Mouse (Mus musculus) liver, embryonic 14.5 days (tissue): ENCODE data around the gene Gm38394. TPM values are rescaled to one million over a fixed set of nuclear protein-coding genes. Genes with fewer than 3 reads are reported as not detected.
"Not testable (repeated sequence)": the region's sequence is repeated elsewhere in the genome, so short reads cannot be mapped to it uniquely, and the experiment has no call there.

Experiments
- ATAC-seq: fragments of 200-750 bp; cut with Nextera tagmentation; 2 replicates; pipeline ENCODE4 v1.8.0; 2017; ENCODE audit warnings: moderate number of reproducible peaks, mild to moderate bottlenecking, moderate library complexity; ENCODE audit not compliant: insufficient read depth
- DNase-seq, 3 experiments: peaks; one replicate each; pipeline ENCODE4 v3.0.0-alpha.2; 2012 to 2013; ENCODE audit warnings: low read depth in 3 of 3, low spot score in 3 of 3
- H3K27ac ChIP-seq: fragments of 300-500 bp; sonication (generic); 2 replicates; pipeline ENCODE4 v1.5.1; 2014; ENCODE audit warnings: moderate library complexity, mild to moderate bottlenecking, control low read depth, inconsistent platforms
- H3K27me3 ChIP-seq: fragments of 300-500 bp; sonication (generic); 2 replicates; pipeline ENCODE4 v1.6.1; 2014; ENCODE audit warnings: mild to moderate bottlenecking, low read length, moderate library complexity; ENCODE audit not compliant: control insufficient read depth, insufficient read depth
- H3K36me3 ChIP-seq: fragments of 300-500 bp; sonication (generic); replicated peaks from 2 replicates; pipeline ENCODE4 v1.6.1; 2014; ENCODE audit warnings: low read depth; ENCODE audit not compliant: control insufficient read depth, insufficient read depth
- H3K4me1 ChIP-seq, 2 experiments: fragments of 200-500 bp in 1 of 2; fragments of 300-500 bp in 1 of 2; sonication (generic) in 1 of 2; replicated peaks; 2 replicates each; pipeline ENCODE4 v1.6.1; 2012 to 2014; ENCODE audit warnings: antibody characterized with exemption in 1 of 2, inconsistent platforms in 1 of 2, low read length in 1 of 2; ENCODE audit not compliant: control insufficient read depth in 2 of 2, insufficient read depth in 2 of 2
- H3K4me2 ChIP-seq: fragments of 300-500 bp; sonication (generic); 2 replicates; pipeline ENCODE4 v1.6.1; 2014; ENCODE audit warnings: low read depth, mild to moderate bottlenecking, control low read depth, moderate library complexity
- H3K4me3 ChIP-seq, 2 experiments: fragments of 200-500 bp in 1 of 2; fragments of 300-500 bp in 1 of 2; sonication (generic) in 1 of 2; 2 replicates each; pipeline ENCODE4 v1.5.1; 2012 to 2014; ENCODE audit warnings: low read depth in 2 of 2, low read length in 2 of 2, mild to moderate bottlenecking in 2 of 2, control low read depth in 1 of 2, inconsistent platforms in 1 of 2, moderate library complexity in 1 of 2; ENCODE audit not compliant: insufficient read depth in 1 of 2
- H3K9ac ChIP-seq: fragments of 300-500 bp; sonication (generic); replicated peaks from 2 replicates; pipeline ENCODE4 v1.6.1; 2014; ENCODE audit warnings: mild to moderate bottlenecking, control low read depth, moderate library complexity
- H3K9me3 ChIP-seq: fragments of 300-500 bp; sonication (generic); 2 replicates; pipeline ENCODE4 v1.6.1; 2016; ENCODE audit warnings: low read length, mixed read lengths; ENCODE audit not compliant: control insufficient read depth
- CTCF ChIP-seq: IDR thresholded peaks from 2 replicates; pipeline ENCODE4 v1.5.1; 2016; ENCODE audit warnings: antibody characterized with exemption, low read depth, control low read depth
- EP300 ChIP-seq: IDR thresholded peaks from 2 replicates; pipeline ENCODE4 v1.6.1; 2016; ENCODE audit warnings: antibody characterized with exemption, low read depth
- WGBS: fragments of 180-500 bp; shearing (Covaris S2); extraction: QIAGEN DNeasy Blood & Tissue Kit; methylation state at CpG from one replicate; pipeline ENCODE4 v1.1.7; 2014; ENCODE audit not compliant: insufficient replicate concordance; 5-methylcytosine and 5-hydroxymethylcytosine counted together
- polyA plus RNA-seq, 2 experiments: library from polyadenylated mRNA; depleted of rRNA in 1 of 2; stranded (reverse) in 1 of 2; unstranded in 1 of 2; fragments of >200 nt; fragmentation: Nextera tagmentation in 1 of 2; extraction: Ambion mirVana in 1 of 2; gene quantifications; 2 replicates each; pipeline versions ENCODE4 v1.2.1 to v1.2.3; 2012 to 2014

Gene Gm38394
- polyA plus RNA-seq, 2 experiments, result 1.6 to 1.7 TPM

- H3K4me1 ChIP-seq, result no peaks in the 10 kb centered on the region; a peak in 1 of 4 replicates
- H3K9me3 ChIP-seq, result no peaks in the 10 kb centered on the region
- no peak overlapping the region for H3K4me3 ChIP-seq
- H3K4me2 ChIP-seq, result no peak overlapping the region
- WGBS, result 40% methylated on average over 3 of the region's 3 CpGs
- no peak for DNase-seq
- ATAC-seq, result no peak
- H3K27me3 ChIP-seq, result no peaks in the 10 kb centered on the region
- TF ChIP-seq EP300 (no peak), CTCF (no peak)
- no peaks in the 10 kb centered on the region for H3K36me3 ChIP-seq
- H3K9ac ChIP-seq, result no peak overlapping the region
- H3K27ac ChIP-seq, result no peak overlapping the region
These were observed 10.1 kb upstream of the Gm38394 start for GRCm38 (mm10) chr1:133671266-133671665.

- Histone ChIP-seq H3K4me2 (no peak overlapping the region), H3K27me3 (no peaks in the 10 kb centered on the region), H3K36me3 (no peaks in the 10 kb centered on the region), H3K9ac (no peak overlapping the region), H3K27ac (no peak overlapping the region), H3K9me3 (no peaks in the 10 kb centered on the region), H3K4me3 (no peak overlapping the region), H3K4me1 (no peaks in the 10 kb centered on the region; a peak in 1 of 4 replicates)
- no peak for DNase-seq
- TF ChIP-seq CTCF (no peak), EP300 (no peak)
- 36% methylated on average over 6 of the region's 6 CpGs for WGBS
- ATAC-seq, result no peak
These were observed 9.7 kb upstream of the Gm38394 start for GRCm38 (mm10) chr1:133670776-133671175.

- Histone ChIP-seq H3K27me3 (no peaks in the 10 kb centered on the region), H3K4me2 (no peak overlapping the region), H3K36me3 (no peaks in the 10 kb centered on the region), H3K9me3 (no peaks in the 10 kb centered on the region), H3K4me3 (no peak overlapping the region), H3K27ac (no peak overlapping the region), H3K4me1 (no peaks in the 10 kb centered on the region; a peak in 1 of 4 replicates), H3K9ac (no peak overlapping the region)
- 69% methylated on average over 12 of the region's 12 CpGs for WGBS
- ATAC-seq (no peak), DNase-seq (no peak)
- TF ChIP-seq EP300, result no peak
- TF ChIP-seq CTCF, result no peak
These were observed 9.1 kb upstream of the Gm38394 start for GRCm38 (mm10) chr1:133670190-133670589.

- no peak for ATAC-seq
- WGBS, result 80% methylated on average over 3 of the region's 3 CpGs
- no peak overlapping the region for H3K4me2 ChIP-seq
- TF ChIP-seq EP300, result no peak
- TF ChIP-seq CTCF, result no peak
- H3K27me3 ChIP-seq, result no peaks in the 10 kb centered on the region
- no peak overlapping the region for H3K9ac ChIP-seq
- H3K36me3 ChIP-seq, result no peaks in the 10 kb centered on the region
- no peak overlapping the region for H3K27ac ChIP-seq
- no peak for DNase-seq
- H3K4me3 ChIP-seq, result no peak overlapping the region
- H3K4me1 ChIP-seq, result peaks cover 0 to 6% of the 10 kb centered on the region in 2 experiments; a peak in 2 of 4 replicates
- H3K9me3 ChIP-seq, result no peaks in the 10 kb centered on the region
These were observed 7.5 kb upstream of the Gm38394 start for GRCm38 (mm10) chr1:133668618-133669017.

DNA sequence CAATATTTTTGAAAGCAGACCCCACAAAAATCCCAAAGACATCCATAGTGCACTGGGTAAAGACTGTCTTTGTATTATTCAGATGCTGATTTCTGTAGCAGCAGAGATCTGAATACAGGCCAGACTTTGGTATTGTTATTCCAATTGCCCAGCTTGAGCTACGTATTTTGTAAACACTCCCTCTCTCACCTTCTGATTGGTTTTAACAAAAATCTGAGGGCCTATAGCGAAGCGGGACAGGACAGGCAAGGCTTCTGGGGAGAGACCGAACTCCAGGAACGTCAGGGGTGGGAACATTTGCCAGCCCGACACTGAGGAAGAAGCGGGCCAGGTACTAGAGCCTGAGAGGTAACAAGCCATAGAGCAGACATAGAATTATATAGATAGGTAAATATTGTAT, 6.6 kb upstream of the Gm38394 start:
- H3K4me2 ChIP-seq, result no peak overlapping the region
- no peak overlapping the region for H3K9ac ChIP-seq
- no peaks in the 10 kb centered on the region for H3K36me3 ChIP-seq
- H3K4me1 ChIP-seq, result peaks cover 0 to 6% of the 10 kb centered on the region in 2 experiments; a peak in 2 of 4 replicates
- DNase-seq (no peak), ATAC-seq (no peak)
- no peaks in the 10 kb centered on the region for H3K9me3 ChIP-seq
- H3K27me3 ChIP-seq, result no peaks in the 10 kb centered on the region
- WGBS, result 76% methylated on average over 7 of the region's 7 CpGs
- H3K27ac ChIP-seq, result no peak overlapping the region
- no peak overlapping the region for H3K4me3 ChIP-seq
- no peak for TF ChIP-seq EP300
- TF ChIP-seq CTCF, result no peak

DNA sequence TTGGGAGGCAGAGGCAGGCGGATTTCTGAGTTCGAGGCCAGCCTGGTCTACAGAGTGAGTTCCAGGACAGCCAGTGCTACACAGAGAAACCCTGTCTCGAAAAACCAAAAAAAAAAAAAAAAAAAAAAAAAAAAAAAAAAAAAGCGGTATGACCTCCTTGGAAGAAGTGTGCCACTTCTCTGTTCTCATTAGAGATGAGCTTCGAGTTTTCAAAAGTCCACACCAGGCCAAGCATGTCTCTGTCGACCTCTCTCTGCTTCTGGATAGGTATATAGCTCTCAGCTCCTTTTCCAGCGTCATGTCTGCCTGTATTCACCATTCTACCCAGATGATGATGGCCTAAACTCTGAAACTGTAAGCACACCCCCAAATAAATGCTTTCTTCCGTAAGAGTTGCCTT, 4.6 kb upstream of the Gm38394 start:
- not testable (repeated sequence) for DNase-seq, ATAC-seq, H3K27ac ChIP-seq, H3K9ac ChIP-seq, H3K36me3 ChIP-seq, H3K27me3 ChIP-seq, H3K4me2 ChIP-seq, H3K4me1 ChIP-seq, H3K9me3 ChIP-seq, H3K4me3 ChIP-seq
- WGBS, result 62% methylated on average over 5 of the region's 8 CpGs
